Mouse (Mus musculus) spleen, adult 2 months (tissue): ENCODE results near the gene Eef1akmt3. TPM values are rescaled to one million over a fixed set of nuclear protein-coding genes. Genes with fewer than 3 reads are reported as not detected.

Source experiments
- DNase-seq, 2 experiments: peaks; one replicate each; pipeline versions ENCODE4 v3.0.0 to v3.0.0-alpha.2; 2012 to 2021; ENCODE audit warnings: low spot score in 2 of 2, low read depth in 1 of 2
- H3K27ac ChIP-seq: fragments of 200-500 bp; 2 replicates; pipeline ENCODE4 v1.5.1; 2012; ENCODE audit warnings: low read length, inconsistent platforms; ENCODE audit not compliant: insufficient read depth
- H3K27me3 ChIP-seq: fragments of 200-500 bp; 2 replicates; pipeline ENCODE4 v1.6.1; 2012; ENCODE audit warnings: mild to moderate bottlenecking, moderate library complexity, low read length, inconsistent platforms; ENCODE audit not compliant: control insufficient read depth, insufficient read depth
- H3K36me3 ChIP-seq: fragments of 200-500 bp; 2 replicates; pipeline ENCODE4 v1.6.1; 2012; ENCODE audit warnings: mild to moderate bottlenecking, low read length, inconsistent platforms; ENCODE audit not compliant: control insufficient read depth, insufficient read depth
- H3K4me1 ChIP-seq: fragments of 200-500 bp; 2 replicates; pipeline ENCODE4 v1.6.1; 2011; ENCODE audit warnings: inconsistent platforms; ENCODE audit not compliant: control insufficient read depth, insufficient read depth, insufficient read length
- H3K4me3 ChIP-seq: fragments of 200-500 bp; 2 replicates; pipeline ENCODE4 v1.5.1; 2011; ENCODE audit warnings: mild to moderate bottlenecking, inconsistent platforms; ENCODE audit not compliant: insufficient read depth, insufficient read length; ENCODE audit errors: extremely low read depth
- CTCF ChIP-seq: fragments of 200-500 bp; IDR thresholded peaks from 2 replicates; pipeline ENCODE4 v1.5.1; 2011; ENCODE audit warnings: mild to moderate bottlenecking, inconsistent platforms; ENCODE audit not compliant: insufficient read depth, insufficient read length, insufficient replicate concordance; ENCODE audit errors: extremely low read depth
- POLR2A ChIP-seq: fragments of 200-500 bp; IDR thresholded peaks from 2 replicates; pipeline ENCODE4 v1.6.1; 2011; ENCODE audit warnings: low read depth, low read length, inconsistent platforms
- WGBS: fragments of 180-500 bp; shearing (Covaris S2); methylation state at CpG from one replicate; pipeline ENCODE4 v1.1.7; 2018; 5-methylcytosine and 5-hydroxymethylcytosine counted together
- polyA plus RNA-seq: library from polyadenylated mRNA; depleted of rRNA; stranded (reverse); fragments of >200 nt; gene quantifications from 2 replicates; pipeline ENCODE4 v1.2.3, GENCODE M21; 2012

Gene Eef1akmt3
- polyA plus RNA-seq, 1 experiment = 0.42 TPM

DNA sequence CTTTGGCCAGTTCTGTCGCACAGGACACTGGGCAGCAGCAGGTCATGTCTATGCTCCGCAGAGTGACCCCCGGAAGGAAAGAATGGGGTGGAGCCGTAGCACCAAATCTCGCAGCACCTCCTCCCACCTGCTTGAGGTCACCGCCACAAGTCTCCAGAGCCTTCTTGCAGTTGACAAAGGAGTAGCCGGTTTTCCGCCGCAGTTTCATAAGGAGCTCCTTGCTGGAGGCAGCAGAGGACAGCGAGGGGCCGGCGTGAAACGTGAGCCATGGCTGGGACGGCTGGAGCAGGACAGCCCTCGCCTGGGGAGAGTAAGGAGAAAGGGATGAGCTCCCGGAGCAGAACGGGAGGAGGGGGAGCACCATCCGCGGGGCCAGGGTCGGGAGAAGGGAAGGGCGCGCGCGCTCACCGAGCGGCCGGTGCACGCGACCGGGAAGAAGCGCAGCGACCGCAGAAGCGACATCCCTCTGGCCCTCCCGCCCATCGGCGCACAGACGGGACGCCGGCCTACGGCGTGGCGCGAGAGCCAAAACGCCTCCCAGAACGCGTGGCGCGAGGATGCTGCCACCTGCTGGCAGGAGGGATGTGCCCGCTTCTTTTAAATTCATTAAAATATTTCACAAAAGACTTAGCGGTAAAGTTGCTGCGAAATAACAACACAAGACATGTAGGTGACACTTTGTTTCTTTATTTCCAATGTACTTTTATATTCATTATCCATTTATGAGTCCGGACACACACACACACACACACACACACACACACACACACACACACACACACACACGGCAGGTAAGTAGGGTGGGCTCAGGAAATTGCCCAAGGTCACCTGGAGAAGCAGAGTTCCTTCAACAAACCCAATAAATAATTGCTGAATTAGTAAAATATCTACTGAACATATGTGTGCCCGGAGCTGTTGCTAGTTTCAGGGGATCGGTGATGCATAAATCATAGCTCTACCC, 10.7 kb downstream of the Eef1akmt3 start, which contains the start of gene Tsfm:
Gene Tsfm (minus strand): TSS at position 505 of the 961 bp plus-strand sequence.
- DNase-seq = peak; percentile 65 to 90
- H3K27ac ChIP-seq = peak within 1 kb of the TSS; percentile 53; the same call in 1 of the 2 replicates

GRCm38 (mm10) chr10:127018422-127018821, 22.9 kb downstream of the Eef1akmt3 start:
- no peak overlapping the region for H3K27ac ChIP-seq
- no peaks in the 10 kb centered on the region for H3K27me3 ChIP-seq
- 89% methylated on average over 16 of the region's 16 CpGs for WGBS
- TF ChIP-seq POLR2A (no peak), CTCF (no peak)
- no peak for DNase-seq
- H3K4me1 ChIP-seq = no peaks in the 10 kb centered on the region
- no peak overlapping the region for H3K4me3 ChIP-seq
- H3K36me3 ChIP-seq = peaks cover 8% of the 10 kb centered on the region

More for the DNA sequence above, 10.7 kb downstream of the Eef1akmt3 start, which contains the start of gene Tsfm:
- H3K4me3 ChIP-seq = peak within 1 kb of the TSS; percentile 95
- no peaks in the 10 kb centered on the region; the same call in 1 of the 2 replicates for H3K4me1 ChIP-seq
- peaks cover 12% of the 10 kb centered on the region; the same call in 1 of the 2 replicates for H3K36me3 ChIP-seq
- 5% methylated on average over 56 of the region's 56 CpGs for WGBS
- TF ChIP-seq CTCF (peak; percentile 97), POLR2A (peak; percentile 23; the same call in 1 of the 2 replicates)
- H3K27me3 ChIP-seq = no peaks in the 10 kb centered on the region; the same call in 1 of the 2 replicates

GRCm38 (mm10) chr10:127017071-127017470, 24.2 kb downstream of the Eef1akmt3 start:
- Histone ChIP-seq H3K36me3 (0 out of 2 replicates have a peak, but pooled peaks cover 2% of the 10 kb centered on the region), H3K4me1 (no peaks in the 10 kb centered on the region), H3K27ac (no peak overlapping the region), H3K27me3 (no peaks in the 10 kb centered on the region), H3K4me3 (no peak overlapping the region)
- WGBS = 34% methylated on average over 2 of the region's 2 CpGs
- TF ChIP-seq POLR2A = no peak
- no peak for TF ChIP-seq CTCF
- DNase-seq = no peak

DNA sequence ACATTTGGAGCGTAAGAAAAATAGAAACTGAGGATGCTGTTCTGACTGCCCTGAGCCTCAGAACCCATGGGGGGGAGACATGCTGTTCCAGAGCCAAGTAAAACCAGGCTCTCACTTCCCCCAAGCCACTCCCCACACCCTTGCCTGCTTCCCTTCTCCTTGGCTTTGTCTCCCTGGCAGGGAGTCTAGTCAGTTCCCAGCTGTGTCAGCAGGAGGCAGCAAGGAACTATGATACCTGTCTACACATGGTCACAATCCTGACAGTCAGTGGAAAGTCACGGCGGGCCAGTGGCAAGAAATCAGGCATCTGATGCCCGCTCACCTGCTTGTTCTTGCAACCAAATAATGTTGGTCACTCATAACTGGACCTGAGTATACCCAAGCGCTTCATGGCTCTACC, 24.8 kb downstream of the Eef1akmt3 start:
- Histone ChIP-seq H3K4me3 (no peak overlapping the region), H3K27ac (no peak overlapping the region), H3K27me3 (no peaks in the 10 kb centered on the region), H3K4me1 (no peaks in the 10 kb centered on the region), H3K36me3 (no peaks in the 10 kb centered on the region)
- WGBS = 66% methylated on average over 5 of the region's 5 CpGs
- TF ChIP-seq CTCF (no peak), POLR2A (no peak)
- DNase-seq = no peak

- DNase-seq = no peak
- WGBS = 76% methylated on average over 7 of the region's 7 CpGs
- Histone ChIP-seq H3K27ac (no peak overlapping the region), H3K27me3 (no peaks in the 10 kb centered on the region), H3K36me3 (no peaks in the 10 kb centered on the region), H3K4me1 (no peaks in the 10 kb centered on the region), H3K4me3 (no peak overlapping the region)
- no peak for TF ChIP-seq POLR2A
- no peak for TF ChIP-seq CTCF
Observed at GRCm38 (mm10) chr10:127003806-127004205, 37.5 kb downstream of the Eef1akmt3 start.

DNA sequence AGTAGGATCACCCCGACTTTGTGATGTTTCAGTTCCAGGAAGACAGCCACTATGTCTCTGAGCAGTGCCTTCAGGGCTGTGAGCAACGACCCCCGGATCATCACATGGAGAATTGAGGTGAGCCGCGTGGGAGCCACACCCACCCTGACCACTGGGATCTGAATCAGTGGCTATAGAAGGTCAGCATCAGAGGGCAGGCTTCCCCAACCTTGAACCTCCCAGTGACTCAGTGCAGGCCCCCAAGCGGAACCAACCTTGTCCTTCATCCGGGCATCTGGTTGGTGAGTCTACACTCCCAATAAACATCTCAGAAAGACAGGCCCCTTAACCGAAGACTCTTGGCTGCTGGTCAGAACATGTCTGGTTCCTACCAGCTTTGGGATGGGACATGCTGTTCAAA, 38.0 kb downstream of the Eef1akmt3 start:
- 87% methylated on average over 8 of the region's 8 CpGs for WGBS
- TF ChIP-seq POLR2A (no peak), CTCF (no peak)
- Histone ChIP-seq H3K36me3 (no peaks in the 10 kb centered on the region; the same call in 1 of the 2 replicates), H3K27me3 (no peaks in the 10 kb centered on the region), H3K4me3 (no peak overlapping the region), H3K27ac (no peak overlapping the region), H3K4me1 (no peaks in the 10 kb centered on the region)
- DNase-seq = no peak

DNA sequence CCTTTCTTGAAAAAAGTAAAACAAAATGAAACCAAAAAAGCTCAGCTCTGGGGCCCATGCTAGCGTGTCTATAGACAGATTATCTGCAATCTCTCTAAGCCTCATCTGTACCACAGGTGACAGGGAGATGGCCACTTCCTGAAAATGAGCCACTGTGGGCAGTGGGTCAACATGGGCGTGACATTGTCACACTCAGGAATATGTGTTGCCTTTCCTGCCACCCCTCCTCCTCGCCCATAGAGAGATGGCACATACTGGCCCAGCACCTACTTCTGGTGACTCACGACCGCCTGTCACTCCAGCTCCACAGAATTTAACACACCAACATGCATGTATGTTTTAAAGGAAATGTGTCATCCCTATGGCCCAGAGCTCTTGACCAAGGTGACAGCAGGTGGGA, 38.5 kb downstream of the Eef1akmt3 start:
- Histone ChIP-seq H3K27ac (no peak overlapping the region), H3K4me3 (no peak overlapping the region), H3K27me3 (no peaks in the 10 kb centered on the region), H3K4me1 (no peaks in the 10 kb centered on the region), H3K36me3 (peaks cover 5% of the 10 kb centered on the region; the same call in 1 of the 2 replicates)
- 82% methylated on average over 5 of the region's 5 CpGs for WGBS
- no peak for DNase-seq
- TF ChIP-seq POLR2A = no peak
- TF ChIP-seq CTCF = no peak
